Mouse (Mus musculus) kidney, postnatal 36 days (tissue): ENCODE measurements around the gene Ccl7.
A peak's percentile ranks its signal among the peaks of the same experiment; 100 is the strongest.

Experiments used
- DNase-seq, 2 experiments: peaks; one replicate each; pipeline ENCODE4 v3.0.0; 2021 to 2022; ENCODE audit warnings: mixed read lengths in 2 of 2

The Ccl7 gene

GRCm38 (mm10) chr11:82035857-82036256 is 9.7 kb upstream of the Ccl7 start:
- DNase-seq = no peak

GRCm38 (mm10) chr11:82038535-82038934 is 7.0 kb upstream of the Ccl7 start, which contains the start of gene Gm17268:
Gene Gm17268 (minus strand): TSS chr11:82038562.
- DNase-seq = no peak

GRCm38 (mm10) chr11:82039132-82039660 is 6.3 kb upstream of the Ccl7 start:
- DNase-seq = no peak

GRCm38 (mm10) chr11:82041671-82042080 is 3.8 kb upstream of the Ccl7 start:
- peak in 1 of 2 experiments; percentile 8 for DNase-seq

- peak in 1 of 2 experiments; percentile 55 for DNase-seq
Observed at GRCm38 (mm10) chr11:82047746-82048415, 2.4 kb downstream of the Ccl7 start.

- no peak for DNase-seq
Observed at GRCm38 (mm10) chr11:82053849-82054248, 8.3 kb downstream of the Ccl7 start.

- no peak for DNase-seq
Observed at GRCm38 (mm10) chr11:82057646-82058045, 12.1 kb downstream of the Ccl7 start, which contains the start of gene Ccl11. Gene Ccl11 (plus strand): TSS chr11:82057823.

GRCm38 (mm10) chr11:82062226-82062625 is 16.7 kb downstream of the Ccl7 start:
- no peak for DNase-seq

- no peak for DNase-seq
Observed at GRCm38 (mm10) chr11:82063454-82063853, 17.9 kb downstream of the Ccl7 start.

GRCm38 (mm10) chr11:82066953-82067571 is 21.6 kb downstream of the Ccl7 start:
- DNase-seq = no peak

- DNase-seq = no peak
Observed at GRCm38 (mm10) chr11:82071076-82071475, 25.6 kb downstream of the Ccl7 start.

GRCm38 (mm10) chr11:82072374-82072773 is 26.9 kb downstream of the Ccl7 start:
- DNase-seq = no peak

GRCm38 (mm10) chr11:82072984-82073383 is 27.5 kb downstream of the Ccl7 start:
- no peak for DNase-seq

- DNase-seq = no peak
Observed at GRCm38 (mm10) chr11:82073686-82074085, 28.2 kb downstream of the Ccl7 start.

- no peak for DNase-seq
Observed at GRCm38 (mm10) chr11:82077031-82077430, 31.5 kb downstream of the Ccl7 start.

- no peak for DNase-seq
Observed at GRCm38 (mm10) chr11:82078136-82078730, 32.7 kb downstream of the Ccl7 start.

GRCm38 (mm10) chr11:82080865-82081264 is 35.4 kb downstream of the Ccl7 start:
- no peak for DNase-seq

- DNase-seq = no peak
Observed at GRCm38 (mm10) chr11:82084360-82084759, 38.8 kb downstream of the Ccl7 start.
